Mouse (Mus musculus): Measurements from ENCODE around the gene Dnah5. TPM values are rescaled to one million over a fixed set of nuclear protein-coding genes. Genes with fewer than 3 reads are reported as not detected.

The Dnah5 gene
- polyA plus RNA-seq (2015; fragmentation: Nextera tagmentation; extraction: Ambion mirVana): 0.06 and 0.08 TPM in 2 replicates

- H3K4me2 ChIP-seq (ENCODE audit: low read length): no peak within 1 kb of the TSS
- H3K36me3 ChIP-seq (ENCODE audit: insufficient read depth, low read length): no peaks in the 10 kb centered on the region
- H3K9ac ChIP-seq (ENCODE audit: low read depth, low read length): no peak within 1 kb of the TSS
- H3K4me1 ChIP-seq (replicated peaks; ENCODE audit: insufficient read depth, low read length): no peaks in the 10 kb centered on the region
- no peak within 1 kb of the TSS for H3K4me3 ChIP-seq (replicated peaks; ENCODE audit: low read depth, low read length)
- ATAC-seq (replicated peaks; ENCODE audit: low FRiP score, low read depth): no peak
- no peaks in the 10 kb centered on the region for H3K9me3 ChIP-seq (replicated peaks; ENCODE audit: low read length)
- H3K27me3 ChIP-seq (ENCODE audit: insufficient read depth, low read length): no peaks in the 10 kb centered on the region
- peak; percentile 27 for DNase-seq (ENCODE audit: low spot score)
- TF ChIP-seq CTCF (IDR thresholded peaks at IDR 0.05; ENCODE audit: low read depth): no peak
- H3K27ac ChIP-seq: no peak within 1 kb of the TSS
- 33% methylated on average over 20 of the region's 20 CpGs for WGBS
These were observed at the start of gene Dnah5 for GRCm38 (mm10) chr15:28203111-28204075. Gene Dnah5 (plus strand): TSS chr15:28203752.

DNA sequence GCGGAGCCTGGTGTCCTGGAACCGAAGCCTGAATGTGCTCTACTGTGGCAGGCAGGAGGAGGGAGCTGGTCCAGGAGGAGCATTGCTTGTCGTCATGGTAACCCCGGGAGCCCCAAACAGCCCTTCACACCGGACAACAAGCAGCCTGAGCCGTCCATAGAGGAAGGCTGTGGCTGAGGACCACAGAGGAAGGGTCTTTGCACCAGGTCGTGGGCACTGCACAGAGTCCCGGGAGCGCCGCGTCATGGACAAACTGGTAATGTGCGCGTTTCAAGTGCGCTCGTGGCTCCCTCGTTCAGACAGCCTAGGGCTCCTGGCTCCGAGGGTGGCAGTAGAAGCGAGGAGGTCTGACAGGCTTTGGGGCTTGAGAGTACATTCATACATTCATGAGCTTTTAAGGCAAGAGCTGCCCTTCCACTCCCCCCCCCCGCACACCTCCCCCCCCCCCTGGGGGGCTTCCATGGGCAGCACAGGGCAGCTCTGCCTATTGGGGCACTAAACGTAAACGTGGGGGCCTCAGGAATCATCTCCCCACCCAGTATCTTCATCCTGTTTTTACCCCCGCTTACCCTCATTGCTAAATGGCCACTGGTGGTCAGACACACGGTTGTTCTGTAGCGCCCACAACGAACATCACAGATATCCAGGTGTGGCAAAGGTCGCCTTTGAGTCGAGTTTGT lies 48.6 kb upstream of the Dnah5 start:
- no peaks in the 10 kb centered on the region for H3K9me3 ChIP-seq (replicated peaks; ENCODE audit: low read length)
- H3K27ac ChIP-seq: no peak overlapping the region
- ATAC-seq (replicated peaks; ENCODE audit: low FRiP score, low read depth) (peak; percentile 70), DNase-seq (ENCODE audit: low spot score) (peak; percentile 46)
- TF ChIP-seq CTCF (IDR thresholded peaks at IDR 0.05; ENCODE audit: low read depth): peak; percentile 42; the same call in 1 of the 2 replicates
- H3K36me3 ChIP-seq (ENCODE audit: insufficient read depth, low read length): no peaks in the 10 kb centered on the region
- no peak overlapping the region for H3K9ac ChIP-seq (ENCODE audit: low read depth, low read length)
- H3K4me1 ChIP-seq (replicated peaks; ENCODE audit: insufficient read depth, low read length): 0 out of 2 replicates have a peak, but pooled peaks cover 6% of the 10 kb centered on the region
- no peak overlapping the region for H3K4me3 ChIP-seq (replicated peaks; ENCODE audit: low read depth, low read length)
- H3K27me3 ChIP-seq (ENCODE audit: insufficient read depth, low read length): no peaks in the 10 kb centered on the region
- peak overlapping the region; percentile 44 for H3K4me2 ChIP-seq (ENCODE audit: low read length)
- WGBS: 9% methylated on average over 26 of the region's 27 CpGs

GRCm38 (mm10) chr15:28158771-28159489 lies 44.6 kb upstream of the Dnah5 start:
- DNase-seq (ENCODE audit: low spot score) (peak; percentile 79), ATAC-seq (replicated peaks; ENCODE audit: low FRiP score, low read depth) (peak; percentile 90)
- 2% methylated on average over 19 of the region's 19 CpGs for WGBS
- H3K4me3 ChIP-seq (replicated peaks; ENCODE audit: low read depth, low read length): peak overlapping the region; percentile 50
- 0 out of 2 replicates have a peak, but pooled peaks cover 6% of the 10 kb centered on the region for H3K4me1 ChIP-seq (replicated peaks; ENCODE audit: insufficient read depth, low read length)
- H3K36me3 ChIP-seq (ENCODE audit: insufficient read depth, low read length): no peaks in the 10 kb centered on the region
- H3K27ac ChIP-seq: peak overlapping the region; percentile 64
- H3K9ac ChIP-seq (ENCODE audit: low read depth, low read length): peak overlapping the region; percentile 55
- no peaks in the 10 kb centered on the region for H3K9me3 ChIP-seq (replicated peaks; ENCODE audit: low read length)
- H3K27me3 ChIP-seq (ENCODE audit: insufficient read depth, low read length): no peaks in the 10 kb centered on the region
- TF ChIP-seq CTCF (IDR thresholded peaks at IDR 0.05; ENCODE audit: low read depth): no peak
- H3K4me2 ChIP-seq (ENCODE audit: low read length): peak overlapping the region; percentile 54

DNA sequence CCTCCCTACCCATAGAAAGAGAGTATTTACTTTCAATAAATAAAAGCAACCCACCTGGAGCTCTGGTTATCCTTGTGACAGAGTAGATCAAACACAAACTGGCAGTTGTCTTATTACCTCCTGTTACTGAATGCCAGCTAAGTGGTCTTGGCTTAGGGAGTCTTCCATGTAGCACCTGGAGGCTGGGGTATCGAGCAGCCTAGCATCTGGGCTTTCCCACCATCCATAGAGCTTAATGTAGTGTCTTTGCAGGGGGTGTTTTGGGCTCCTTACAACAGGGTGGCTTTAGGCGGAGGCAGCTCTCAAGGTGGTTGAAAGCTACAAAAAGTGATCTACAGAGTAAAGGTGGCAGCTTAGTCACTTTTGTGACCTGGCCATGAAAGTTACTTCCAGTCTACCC lies 41.3 kb upstream of the Dnah5 start:
- 86% methylated on average over 2 of the region's 2 CpGs for WGBS
- no peak for TF ChIP-seq CTCF (IDR thresholded peaks at IDR 0.05; ENCODE audit: low read depth)

GRCm38 (mm10) chr15:28165234-28165633 lies 38.3 kb upstream of the Dnah5 start:
- Histone ChIP-seq H3K9me3 (replicated peaks; ENCODE audit: low read length) (no peaks in the 10 kb centered on the region), H3K4me3 (replicated peaks; ENCODE audit: low read depth, low read length) (no peak overlapping the region), H3K9ac (ENCODE audit: low read depth, low read length) (no peak overlapping the region), H3K4me1 (replicated peaks; ENCODE audit: insufficient read depth, low read length) (no peaks in the 10 kb centered on the region), H3K4me2 (ENCODE audit: low read length) (no peak overlapping the region), H3K36me3 (ENCODE audit: insufficient read depth, low read length) (no peaks in the 10 kb centered on the region), H3K27ac (no peak overlapping the region), H3K27me3 (ENCODE audit: insufficient read depth, low read length) (no peaks in the 10 kb centered on the region)
- 85% methylated on average over 7 of the region's 7 CpGs for WGBS
- ATAC-seq (replicated peaks; ENCODE audit: low FRiP score, low read depth) (no peak), DNase-seq (ENCODE audit: low spot score) (no peak)
- no peak for TF ChIP-seq CTCF (IDR thresholded peaks at IDR 0.05; ENCODE audit: low read depth)

More for the DNA sequence above, 41.3 kb upstream of the Dnah5 start:
- no peak overlapping the region for H3K4me3 ChIP-seq (replicated peaks; ENCODE audit: low read depth, low read length)
- DNase-seq (ENCODE audit: low spot score) (no peak), ATAC-seq (replicated peaks; ENCODE audit: low FRiP score, low read depth) (no peak)
- no peak overlapping the region for H3K4me2 ChIP-seq (ENCODE audit: low read length)
- H3K9me3 ChIP-seq (replicated peaks; ENCODE audit: low read length): no peaks in the 10 kb centered on the region
- no peaks in the 10 kb centered on the region for H3K36me3 ChIP-seq (ENCODE audit: insufficient read depth, low read length)
- no peaks in the 10 kb centered on the region for H3K27me3 ChIP-seq (ENCODE audit: insufficient read depth, low read length)
- H3K4me1 ChIP-seq (replicated peaks; ENCODE audit: insufficient read depth, low read length): 0 out of 2 replicates have a peak, but pooled peaks cover 3% of the 10 kb centered on the region
- H3K9ac ChIP-seq (ENCODE audit: low read depth, low read length): no peak overlapping the region
- no peak overlapping the region for H3K27ac ChIP-seq

- DNase-seq (ENCODE audit: low spot score) (no peak), ATAC-seq (replicated peaks; ENCODE audit: low FRiP score, low read depth) (no peak)
- Histone ChIP-seq H3K36me3 (ENCODE audit: insufficient read depth, low read length) (no peaks in the 10 kb centered on the region), H3K27ac (no peak overlapping the region), H3K4me3 (replicated peaks; ENCODE audit: low read depth, low read length) (no peak overlapping the region), H3K4me2 (ENCODE audit: low read length) (no peak overlapping the region), H3K27me3 (ENCODE audit: insufficient read depth, low read length) (no peaks in the 10 kb centered on the region), H3K4me1 (replicated peaks; ENCODE audit: insufficient read depth, low read length) (no peaks in the 10 kb centered on the region), H3K9me3 (replicated peaks; ENCODE audit: low read length) (no peaks in the 10 kb centered on the region), H3K9ac (ENCODE audit: low read depth, low read length) (no peak overlapping the region)
- WGBS: 83% methylated on average over 6 of the region's 6 CpGs
- TF ChIP-seq CTCF (IDR thresholded peaks at IDR 0.05; ENCODE audit: low read depth): no peak
These were observed 37.5 kb upstream of the Dnah5 start for GRCm38 (mm10) chr15:28166090-28166489.
